Mouse (Mus musculus) lung, embryonic 14.5 days (tissue): ENCODE results near the gene Thbs1. TPM values are rescaled to one million over a fixed set of nuclear protein-coding genes. Genes with fewer than 3 reads are reported as not detected.
A peak's percentile ranks its signal among the peaks of the same experiment; 100 is the strongest.

Experiments used
- ATAC-seq: fragments of 200-750 bp; cut with Nextera tagmentation; 2 replicates; pipeline ENCODE4 v1.8.0; 2017; ENCODE audit warnings: mild to moderate bottlenecking, moderate TSS enrichment, moderate library complexity; ENCODE audit not compliant: insufficient read depth
- DNase-seq: peaks from one replicate; pipeline ENCODE4 v3.0.0-alpha.2; 2015
- H3K27ac ChIP-seq: fragments of 300-500 bp; sonication (generic); 2 replicates; pipeline ENCODE4 v1.5.1; 2014; ENCODE audit warnings: low read depth, mild to moderate bottlenecking, moderate library complexity
- H3K27me3 ChIP-seq: fragments of 300-500 bp; sonication (generic); 2 replicates; pipeline ENCODE4 v1.6.1; 2014; ENCODE audit warnings: low read length, control low read depth; ENCODE audit not compliant: insufficient read depth
- H3K36me3 ChIP-seq: fragments of 300-500 bp; sonication (generic); 2 replicates; pipeline ENCODE4 v1.6.1; 2014; ENCODE audit warnings: control low read depth; ENCODE audit not compliant: insufficient read depth
- H3K4me1 ChIP-seq: fragments of 300-500 bp; sonication (generic); 2 replicates; pipeline ENCODE4 v1.6.1; 2014; ENCODE audit warnings: antibody characterized with exemption, control low read depth; ENCODE audit not compliant: insufficient read depth
- H3K4me2 ChIP-seq: fragments of 300-500 bp; sonication (generic); 2 replicates; pipeline ENCODE4 v1.6.1; 2014; ENCODE audit warnings: mild to moderate bottlenecking
- H3K4me3 ChIP-seq: fragments of 300-500 bp; sonication (generic); 2 replicates; pipeline ENCODE4 v1.5.1; 2014; ENCODE audit warnings: low read depth, low read length
- H3K9ac ChIP-seq: fragments of 300-500 bp; sonication (generic); 2 replicates; pipeline ENCODE4 v1.6.1; 2014
- H3K9me3 ChIP-seq: fragments of 300-500 bp; sonication (generic); 2 replicates; pipeline ENCODE4 v1.6.1; 2016; ENCODE audit warnings: low read depth, low read length, control low read depth
- CTCF ChIP-seq: IDR thresholded peaks from 2 replicates; pipeline ENCODE4 v1.5.1; 2016; ENCODE audit warnings: antibody characterized with exemption, low read depth
- WGBS: fragments of 180-500 bp; shearing (Covaris S2); extraction: QIAGEN DNeasy Blood & Tissue Kit; methylation state at CpG from one replicate; pipeline ENCODE4 v1.1.7; 2014; 5-methylcytosine and 5-hydroxymethylcytosine counted together
- polyA plus RNA-seq: library from polyadenylated mRNA; unstranded; fragments of >200 nt; fragmentation: Nextera tagmentation; extraction: Ambion mirVana; gene quantifications from 2 replicates; pipeline ENCODE4 v1.2.1, GENCODE M21; 2014

The Thbs1 gene
- polyA plus RNA-seq, 1 experiment from 2014 or later = 287 TPM

DNA sequence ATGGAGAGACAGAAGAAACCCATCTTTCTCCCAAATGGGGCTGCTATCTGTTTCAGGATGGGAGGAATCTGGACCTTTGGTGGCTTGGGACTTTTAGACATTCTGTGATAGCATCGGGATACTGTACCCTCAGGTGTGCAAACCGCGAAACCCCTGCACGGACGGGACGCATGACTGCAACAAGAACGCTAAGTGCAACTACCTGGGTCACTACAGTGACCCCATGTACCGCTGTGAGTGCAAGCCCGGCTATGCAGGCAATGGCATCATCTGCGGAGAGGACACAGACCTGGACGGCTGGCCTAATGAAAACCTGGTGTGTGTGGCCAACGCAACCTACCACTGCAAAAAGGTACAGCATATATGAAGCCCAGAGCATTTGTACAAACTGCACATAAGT is 8.0 kb downstream of the Thbs1 start:
- no peak for DNase-seq
- H3K9me3 ChIP-seq = no peaks in the 10 kb centered on the region
- H3K4me1 ChIP-seq = 0 out of 2 replicates have a peak, but pooled peaks cover 3% of the 10 kb centered on the region
- H3K4me3 ChIP-seq = no peak overlapping the region
- H3K27ac ChIP-seq = no peak overlapping the region
- H3K36me3 ChIP-seq = peaks cover 100% of the 10 kb centered on the region
- no peak overlapping the region for H3K9ac ChIP-seq
- WGBS = 84% methylated on average over 12 of the region's 12 CpGs
- H3K27me3 ChIP-seq = no peaks in the 10 kb centered on the region
- ATAC-seq = no peak
- TF ChIP-seq CTCF = no peak
- H3K4me2 ChIP-seq = no peak overlapping the region

DNA sequence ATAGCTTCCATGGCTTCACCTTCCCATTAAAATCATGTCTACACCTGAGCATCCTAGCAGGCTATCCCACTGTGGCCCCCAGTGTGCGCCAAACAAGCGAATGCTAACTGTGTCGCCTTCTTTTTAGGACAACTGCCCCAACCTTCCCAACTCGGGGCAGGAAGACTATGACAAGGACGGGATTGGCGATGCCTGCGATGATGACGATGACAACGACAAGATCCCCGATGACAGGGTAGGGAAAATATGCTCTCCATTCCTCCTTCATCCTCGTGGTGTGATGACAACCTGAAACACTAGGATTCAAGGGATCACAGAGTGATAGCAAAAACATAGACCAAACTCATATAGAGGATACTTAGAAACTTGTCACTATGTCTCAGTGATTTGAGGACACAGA is 8.4 kb downstream of the Thbs1 start:
- DNase-seq = no peak
- Histone ChIP-seq H3K36me3 (peaks cover 100% of the 10 kb centered on the region), H3K4me1 (0 out of 2 replicates have a peak, but pooled peaks cover 3% of the 10 kb centered on the region)

DNA sequence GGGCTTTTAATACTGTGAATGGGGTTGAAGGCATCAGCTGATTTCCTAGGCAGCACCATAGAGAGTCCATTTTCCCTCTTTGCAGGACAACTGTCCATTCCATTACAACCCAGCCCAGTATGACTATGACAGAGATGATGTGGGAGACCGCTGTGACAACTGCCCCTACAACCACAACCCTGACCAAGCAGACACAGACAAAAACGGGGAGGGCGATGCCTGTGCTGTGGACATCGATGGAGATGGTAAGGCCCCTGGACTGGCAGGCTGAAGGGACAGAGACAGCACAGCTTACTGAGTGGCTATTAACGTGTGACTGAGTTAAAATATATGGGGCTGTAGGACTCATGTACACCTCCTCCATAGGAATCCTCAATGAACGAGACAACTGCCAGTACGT is 9.1 kb downstream of the Thbs1 start:
- H3K27me3 ChIP-seq = no peaks in the 10 kb centered on the region
- no peak overlapping the region for H3K27ac ChIP-seq
- H3K4me2 ChIP-seq = no peak overlapping the region
- H3K9me3 ChIP-seq = no peaks in the 10 kb centered on the region
- H3K4me3 ChIP-seq = no peak overlapping the region
- TF ChIP-seq CTCF = no peak
- H3K36me3 ChIP-seq = peaks cover 100% of the 10 kb centered on the region
- H3K4me1 ChIP-seq = no peaks in the 10 kb centered on the region
- no peak for DNase-seq
- 83% methylated on average over 7 of the region's 7 CpGs for WGBS
- no peak overlapping the region for H3K9ac ChIP-seq
- no peak for ATAC-seq

More for the DNA sequence above, 8.4 kb downstream of the Thbs1 start:
- Histone ChIP-seq H3K4me3 (no peak overlapping the region), H3K27me3 (no peaks in the 10 kb centered on the region), H3K27ac (no peak overlapping the region), H3K9ac (no peak overlapping the region), H3K9me3 (no peaks in the 10 kb centered on the region), H3K4me2 (no peak overlapping the region)
- ATAC-seq = no peak
- 91% methylated on average over 11 of the region's 11 CpGs for WGBS
- no peak for TF ChIP-seq CTCF

DNA sequence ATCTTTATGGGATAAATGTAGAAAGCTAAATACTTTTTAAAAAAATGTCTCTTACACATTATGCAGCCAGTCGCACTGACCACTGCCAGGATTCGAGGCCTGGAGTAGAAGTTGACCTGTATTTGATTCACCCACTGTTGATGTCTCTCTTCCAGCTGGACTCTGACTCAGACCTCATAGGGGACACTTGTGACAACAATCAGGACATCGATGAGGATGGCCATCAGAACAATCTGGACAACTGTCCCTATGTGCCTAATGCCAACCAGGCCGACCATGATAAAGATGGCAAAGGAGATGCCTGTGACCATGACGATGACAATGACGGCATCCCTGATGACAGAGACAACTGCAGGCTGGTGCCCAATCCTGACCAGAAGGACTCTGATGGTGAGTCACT is 10.6 kb downstream of the Thbs1 start:
- H3K9me3 ChIP-seq = no peaks in the 10 kb centered on the region
- H3K4me1 ChIP-seq = no peaks in the 10 kb centered on the region
- peaks cover 96% of the 10 kb centered on the region for H3K36me3 ChIP-seq
- ATAC-seq (no peak), DNase-seq (no peak)
- H3K9ac ChIP-seq = no peak overlapping the region
- H3K4me2 ChIP-seq = no peak overlapping the region
- WGBS = 88% methylated on average over 6 of the region's 6 CpGs
- H3K27me3 ChIP-seq = no peaks in the 10 kb centered on the region
- no peak overlapping the region for H3K27ac ChIP-seq
- TF ChIP-seq CTCF = no peak
- no peak overlapping the region for H3K4me3 ChIP-seq

DNA sequence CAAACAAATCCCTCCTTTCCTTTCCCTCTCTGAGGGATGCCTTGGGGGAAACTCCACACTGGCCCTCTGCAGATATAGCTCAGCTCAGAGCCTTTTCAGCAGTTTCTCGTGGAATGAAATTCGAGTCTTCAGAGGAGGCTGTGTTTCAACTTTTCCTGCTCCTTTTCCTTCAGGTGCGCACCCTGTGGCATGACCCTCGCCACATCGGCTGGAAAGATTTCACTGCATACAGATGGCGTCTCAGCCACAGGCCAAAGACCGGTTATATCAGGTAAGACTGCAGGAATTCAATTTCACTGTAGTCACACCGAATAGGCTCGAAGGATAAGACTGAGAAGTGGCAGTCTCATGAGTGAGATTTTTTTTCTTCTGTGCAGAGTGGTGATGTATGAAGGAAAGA is 12.1 kb downstream of the Thbs1 start:
- no peaks in the 10 kb centered on the region for H3K4me1 ChIP-seq
- peaks cover 83% of the 10 kb centered on the region for H3K36me3 ChIP-seq
- H3K9ac ChIP-seq = no peak overlapping the region
- 74% methylated on average over 9 of the region's 9 CpGs for WGBS
- no peaks in the 10 kb centered on the region for H3K9me3 ChIP-seq
- TF ChIP-seq CTCF = no peak
- ATAC-seq (no peak), DNase-seq (no peak)
- no peak overlapping the region for H3K4me3 ChIP-seq
- H3K27me3 ChIP-seq = no peaks in the 10 kb centered on the region
- no peak overlapping the region for H3K27ac ChIP-seq
- no peak overlapping the region for H3K4me2 ChIP-seq

DNA sequence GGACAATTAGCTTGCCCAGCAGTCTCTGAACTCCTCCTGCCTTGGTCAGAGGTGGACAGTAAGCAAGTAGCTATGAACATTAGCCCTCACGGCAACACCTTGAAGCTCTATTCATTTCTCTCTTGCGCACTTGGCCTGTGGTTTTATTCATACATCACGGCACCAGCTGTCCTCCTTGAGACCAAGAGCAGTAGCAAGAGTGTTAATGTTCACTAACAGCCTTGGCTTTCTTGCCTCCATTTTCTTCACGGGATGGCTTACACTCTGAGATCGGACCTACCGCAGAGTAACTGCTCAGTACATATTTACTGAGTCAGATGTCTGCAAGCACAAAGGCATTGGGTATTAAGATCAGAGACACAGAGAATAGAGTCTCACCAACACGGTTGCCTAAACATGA is 12.8 kb downstream of the Thbs1 start:
- Histone ChIP-seq H3K4me3 (no peak overlapping the region), H3K9ac (no peak overlapping the region), H3K27me3 (no peaks in the 10 kb centered on the region), H3K36me3 (peaks cover 76% of the 10 kb centered on the region), H3K4me1 (no peaks in the 10 kb centered on the region), H3K9me3 (no peaks in the 10 kb centered on the region), H3K4me2 (no peak overlapping the region), H3K27ac (no peak overlapping the region)
- WGBS = 66% methylated on average over 7 of the region's 7 CpGs
- DNase-seq (no peak), ATAC-seq (no peak)
- no peak for TF ChIP-seq CTCF

DNA sequence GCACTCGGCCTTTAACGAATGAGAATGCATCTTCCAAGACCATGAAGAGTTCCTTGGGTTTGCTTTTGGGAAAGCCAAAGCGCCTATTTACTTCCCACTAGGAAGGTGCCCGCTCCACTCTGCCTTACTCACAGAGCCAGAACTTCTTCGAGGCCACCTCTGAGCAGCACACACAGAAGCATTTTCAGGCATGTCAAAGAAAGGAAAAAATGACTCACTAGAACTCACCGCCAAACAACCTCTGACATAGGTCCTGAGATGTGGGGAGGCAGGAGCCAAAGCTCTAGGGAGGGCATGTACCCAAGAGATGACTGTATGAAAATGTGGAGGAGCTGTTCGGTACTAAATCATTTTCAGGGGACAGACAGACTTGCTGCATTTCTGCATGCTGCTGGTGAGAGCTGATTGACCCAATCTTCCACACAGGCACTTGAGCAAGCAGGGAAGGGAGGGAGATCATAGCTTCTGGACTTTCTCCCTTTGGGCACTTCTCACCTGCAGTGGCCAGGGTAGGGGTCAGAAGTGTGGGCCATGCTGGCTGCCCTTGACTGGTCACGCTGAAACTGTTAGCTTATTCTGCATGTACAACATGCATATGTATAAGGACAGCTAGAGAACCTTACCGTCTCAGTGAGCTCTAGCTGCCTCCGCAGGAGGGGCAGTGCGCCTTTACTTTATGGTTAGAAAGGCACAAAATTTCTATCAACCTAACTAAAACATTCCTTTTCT is 13.7 kb downstream of the Thbs1 start:
- Histone ChIP-seq H3K27me3 (no peaks in the 10 kb centered on the region), H3K36me3 (peaks cover 67% of the 10 kb centered on the region), H3K27ac (no peak overlapping the region), H3K9ac (no peak overlapping the region), H3K4me2 (no peak overlapping the region), H3K4me3 (no peak overlapping the region), H3K4me1 (no peaks in the 10 kb centered on the region), H3K9me3 (no peaks in the 10 kb centered on the region)
- no peak for ATAC-seq
- 70% methylated on average over 11 of the region's 11 CpGs for WGBS
- no peak for TF ChIP-seq CTCF
- peak; percentile 26 for DNase-seq
